Mouse (Mus musculus) spleen, postnatal 4 days (tissue): Measurements from ENCODE around the gene Dap3.
"Not testable (repeated sequence)": the region's sequence is repeated elsewhere in the genome, so short reads cannot be mapped to it uniquely, and the experiment has no call there.

ENCODE experiments used
- DNase-seq, 2 experiments: peaks; one replicate each; pipeline ENCODE4 v3.0.0; 2022; ENCODE audit warnings: low spot score in 2 of 2

The Dap3 gene

DNA sequence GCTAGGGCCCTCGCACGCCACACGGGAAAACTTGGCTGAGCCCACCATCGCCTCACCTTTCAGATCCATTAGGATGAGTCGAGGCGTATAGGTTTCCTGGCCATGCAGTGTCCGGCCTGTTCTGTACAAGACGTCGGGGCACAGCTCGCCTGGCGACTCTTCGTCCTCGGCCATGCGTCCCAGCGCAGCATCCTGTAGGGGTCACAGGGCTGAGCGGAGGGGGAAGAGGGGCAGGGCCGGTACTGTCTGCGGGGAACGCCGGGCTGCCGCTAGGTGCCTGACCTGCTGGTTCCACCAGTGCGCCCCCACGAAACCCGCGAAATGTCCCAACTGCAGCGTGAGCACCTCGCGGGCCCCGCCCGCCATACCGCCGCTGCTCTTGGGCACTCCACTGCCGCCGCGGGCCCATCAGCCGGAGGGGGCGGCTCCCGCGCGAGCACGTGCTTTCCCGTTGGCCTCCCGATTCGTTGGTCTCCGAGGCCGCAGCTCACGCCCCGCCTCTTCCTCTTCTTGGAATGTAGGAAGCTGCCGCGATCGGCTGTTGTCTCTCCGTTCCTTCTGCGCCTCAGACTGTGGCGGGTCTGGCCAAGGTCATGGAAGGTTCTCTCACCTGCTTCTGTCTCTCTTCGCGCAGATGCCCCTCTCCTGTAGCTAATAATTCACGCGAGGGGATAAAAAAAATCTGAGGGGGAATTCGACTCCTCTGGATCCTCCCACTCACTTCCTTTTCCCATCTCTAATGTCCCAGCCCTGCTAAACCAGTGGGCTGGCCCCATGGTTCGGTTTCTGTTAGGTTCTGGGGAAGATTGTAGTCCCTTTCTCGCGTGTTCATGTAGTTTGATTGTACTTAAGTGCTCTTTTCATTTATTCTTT is 37.2 kb downstream of the Dap3 start, which contains the start of gene Msto1:
Gene Msto1 (minus strand): TSS at position 489 of the 873 bp plus-strand sequence.
- peak; percentile 92 to 96 for DNase-seq

DNA sequence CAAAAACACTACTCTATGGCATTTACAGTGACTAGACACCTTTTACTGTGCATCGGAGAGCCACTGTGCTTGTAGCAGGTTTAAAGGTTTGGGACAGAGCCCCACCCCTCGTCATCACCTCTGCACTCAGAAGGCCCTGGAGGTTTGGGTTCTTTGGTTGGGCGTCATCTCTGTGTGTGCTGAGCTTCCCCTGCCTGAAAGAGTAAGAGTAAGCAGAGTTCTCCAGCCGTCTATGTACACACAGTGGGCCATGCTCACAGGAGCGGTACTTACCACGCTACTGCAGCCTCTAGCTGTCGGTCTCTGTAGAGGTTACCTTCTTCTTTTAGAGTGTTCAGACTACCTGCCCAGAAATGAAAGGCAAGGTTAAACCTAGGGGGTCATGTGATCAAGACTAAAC is 38.4 kb downstream of the Dap3 start:
- DNase-seq = no peak

- no peak for DNase-seq
These were observed 44.4 kb downstream of the Dap3 start for GRCm38 (mm10) chr3:88906393-88907159.

DNA sequence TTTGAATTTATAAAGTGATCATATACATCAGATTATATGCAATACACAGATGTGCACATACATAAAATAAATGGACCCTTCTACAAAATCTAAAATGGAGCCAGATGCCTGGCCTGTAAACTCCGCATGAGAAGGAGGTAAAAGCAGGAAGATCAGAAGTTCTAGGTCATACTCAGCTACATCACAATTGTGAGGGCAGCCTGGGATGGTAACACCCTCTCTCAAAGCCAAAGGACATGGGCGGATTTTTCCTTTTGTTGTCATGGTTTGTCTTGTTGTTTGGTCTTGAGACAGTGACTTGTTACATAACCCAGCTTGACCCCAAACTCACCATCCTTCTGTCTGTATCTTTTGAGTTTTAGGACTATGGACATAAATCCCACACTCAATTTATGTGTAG is 45.2 kb downstream of the Dap3 start:
- no peak for DNase-seq

- DNase-seq = no peak
These were observed 45.8 kb downstream of the Dap3 start for GRCm38 (mm10) chr3:88905209-88905608.

GRCm38 (mm10) chr3:88904803-88905202 is 46.2 kb downstream of the Dap3 start:
- DNase-seq = no peak

- not testable (repeated sequence) for DNase-seq
These were observed 58.0 kb downstream of the Dap3 start for GRCm38 (mm10) chr3:88893011-88893410.

DNA sequence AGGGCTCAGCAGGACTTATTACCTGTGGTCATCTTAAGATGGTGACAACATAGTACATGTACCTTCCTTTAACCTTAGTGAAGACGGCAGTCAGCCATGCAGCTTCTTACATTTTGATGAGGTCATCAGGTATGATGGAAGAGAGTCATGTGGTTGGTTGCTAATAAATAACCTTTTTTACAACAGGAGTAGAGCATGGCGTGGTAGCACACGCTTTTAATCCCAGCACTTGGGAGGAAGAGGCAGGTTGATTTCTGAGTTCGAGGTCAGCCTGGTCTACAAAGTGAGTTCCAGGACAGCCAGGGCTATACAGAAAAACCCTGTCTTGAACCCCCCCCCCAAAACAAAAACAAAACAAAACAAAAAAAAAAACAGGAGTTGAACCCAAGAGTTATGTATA is 68.4 kb downstream of the Dap3 start:
- DNase-seq = not testable (repeated sequence)
